Mouse (Mus musculus): ENCODE measurements around the gene Wnk2.

Wnk2 gene

DNA sequence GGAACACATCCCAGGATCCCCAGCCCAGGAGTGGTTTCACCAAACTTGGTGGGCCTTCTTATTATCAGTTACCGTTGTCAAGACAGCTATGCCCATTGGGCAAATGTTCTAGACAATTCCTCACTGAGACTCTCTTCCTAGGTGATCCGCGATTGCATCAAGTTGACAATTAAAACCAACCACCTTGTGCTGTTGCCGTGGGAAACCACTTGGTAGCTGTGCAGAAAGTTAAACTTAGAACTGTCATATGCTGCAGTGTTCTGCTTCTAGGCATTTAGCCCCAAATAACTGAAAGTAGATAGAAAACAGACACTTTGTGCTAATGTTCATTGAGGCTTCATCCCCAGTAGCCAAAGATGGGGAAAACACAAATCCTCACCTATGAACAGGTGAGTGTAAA, 151.1 kb downstream of the Wnk2 start:
- no peak for DNase-seq (ENCODE audit: inconsistent age in 2 of 2, low spot score in 1 of 2)

DNA sequence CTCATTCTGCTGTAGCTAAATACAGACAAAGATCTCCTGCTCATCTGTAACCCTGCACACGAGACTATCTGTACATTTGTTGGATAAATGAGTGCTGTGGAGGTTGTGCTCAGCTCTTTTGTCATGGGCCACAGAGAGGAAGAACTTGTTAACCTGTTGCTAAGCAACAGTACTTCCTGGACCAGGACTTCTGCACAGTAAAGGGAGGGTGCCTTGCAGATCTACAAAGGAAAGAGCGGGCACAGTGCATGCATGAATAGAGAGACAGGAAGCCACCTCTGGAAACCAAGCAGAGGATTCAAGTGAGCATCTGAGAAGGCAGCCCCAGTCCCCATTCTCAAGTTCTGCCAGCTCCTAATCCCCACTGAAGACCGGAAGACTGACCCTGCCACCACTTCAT, 152.9 kb downstream of the Wnk2 start:
- no peak for DNase-seq (ENCODE audit: inconsistent age in 2 of 2, low spot score in 1 of 2)

DNA sequence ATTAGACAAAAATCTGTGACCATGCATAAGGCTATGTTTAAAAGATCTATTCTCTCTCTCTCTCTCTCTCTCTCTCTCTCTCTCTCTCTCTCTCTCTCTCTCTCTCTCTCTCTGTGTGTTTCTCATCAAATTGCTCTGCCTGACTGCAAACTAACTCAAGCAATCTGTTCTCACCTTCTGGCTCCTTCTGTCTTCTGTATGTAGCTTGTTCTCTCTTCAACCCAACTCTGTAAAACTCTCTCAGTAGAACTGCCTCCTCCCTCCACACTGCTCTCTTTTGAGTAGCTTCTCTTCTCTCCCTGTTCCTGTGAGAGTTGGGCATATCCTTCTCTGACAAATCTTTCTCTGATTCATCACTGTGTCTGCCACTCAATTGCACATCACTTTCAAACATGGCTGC, 154.9 kb downstream of the Wnk2 start:
- no peak for DNase-seq (ENCODE audit: inconsistent age in 2 of 2, low spot score in 1 of 2)

DNA sequence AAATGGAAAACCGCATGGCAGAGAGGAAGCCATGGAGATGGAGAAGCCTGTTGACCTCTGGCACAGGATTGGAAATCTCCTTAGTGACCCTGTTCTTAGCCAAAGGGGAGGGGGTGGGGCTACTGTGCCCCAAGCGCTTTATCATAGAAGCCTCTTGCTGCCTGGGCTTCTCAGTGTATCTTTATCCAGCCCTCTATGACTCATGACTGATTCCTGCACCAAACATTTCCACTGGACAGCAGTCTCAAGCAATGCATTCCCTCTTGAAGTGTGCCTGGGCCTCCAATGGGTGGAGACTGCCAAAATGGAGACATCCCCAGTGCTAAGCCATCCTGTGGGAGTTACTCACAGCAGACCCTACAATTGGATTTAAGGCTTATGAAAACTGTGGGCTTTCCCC, 157.7 kb downstream of the Wnk2 start:
- peak in 1 of 2 experiments; percentile 41 for DNase-seq (ENCODE audit: inconsistent age in 2 of 2, low spot score in 1 of 2)
